Mouse (Mus musculus): ENCODE measurements around the gene Polr3c.

- TF ChIP-seq CTCF (IDR thresholded peaks at IDR 0.05; ENCODE audit: low read depth, low read length) (no peak), POLR2A (IDR thresholded peaks at IDR 0.05; ENCODE audit: borderline replicate concordance, low read depth, low read length) (no peak)
Observed at GRCm38 (mm10) chr3:96714286-96714685, 13.1 kb downstream of the Polr3c start.
